Mouse (Mus musculus) limb, embryonic 10.5 days (tissue): ENCODE data around the gene Gm30302. TPM values are rescaled to one million over a fixed set of nuclear protein-coding genes. Genes with fewer than 3 reads are reported as not detected.

Experiments
- polyA plus RNA-seq: library from polyadenylated mRNA; unstranded; fragments of >200 nt; fragmentation: Nextera tagmentation; extraction: Ambion mirVana; gene quantifications from 2 replicates; pipeline ENCODE4 v1.2.1, GENCODE M21; 2016

Gm30302 gene
- polyA plus RNA-seq, 1 experiment from 2014 or later = not detected

Other genes starting within 250 kb of the Gm30302 start
- 1.1 and 1.3 TPM in 2 replicates for gene Omd, start 216.5 kb downstream of the Gm30302 start, polyA plus RNA-seq
- 1.3 and 1.7 TPM in 2 replicates for gene Ogn, start 191.0 kb downstream of the Gm30302 start, polyA plus RNA-seq
- gene Cenpp, start 146.2 kb downstream of the Gm30302 start, polyA plus RNA-seq = 34.0 and 37.7 TPM in 2 replicates
- gene Nol8, start 145.9 kb downstream of the Gm30302 start, polyA plus RNA-seq = 19.4 and 20.7 TPM in 2 replicates
- 106 and 117 TPM in 2 replicates for gene Iars, start 116.9 kb downstream of the Gm30302 start, polyA plus RNA-seq